Mouse (Mus musculus): ENCODE data around the gene Sh3rf1.

Sh3rf1 gene

DNA sequence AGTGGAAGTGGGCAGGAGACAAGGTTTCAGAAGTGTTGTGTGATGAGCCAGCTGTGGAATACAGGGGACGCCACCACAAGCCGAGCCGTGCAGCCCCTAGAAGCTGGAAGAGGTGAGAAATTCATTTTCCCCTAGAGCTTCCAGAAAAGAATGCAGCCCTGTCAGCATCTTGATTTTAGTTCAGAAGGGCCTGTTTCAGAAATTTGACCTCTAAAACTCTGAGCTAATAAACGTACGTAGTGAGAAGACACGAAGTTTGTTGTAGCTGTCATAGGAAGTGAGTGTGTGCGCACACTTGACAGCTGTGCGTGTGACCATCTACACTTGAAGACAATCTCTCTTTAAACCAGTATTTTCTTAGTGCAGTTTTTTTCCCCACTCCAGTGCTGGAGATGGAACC, 44.0 kb downstream of the Sh3rf1 start:
- TF ChIP-seq GATA4 (IDR thresholded peaks at IDR 0.05; ENCODE audit: insufficient replicate concordance, low read length) = no peak

DNA sequence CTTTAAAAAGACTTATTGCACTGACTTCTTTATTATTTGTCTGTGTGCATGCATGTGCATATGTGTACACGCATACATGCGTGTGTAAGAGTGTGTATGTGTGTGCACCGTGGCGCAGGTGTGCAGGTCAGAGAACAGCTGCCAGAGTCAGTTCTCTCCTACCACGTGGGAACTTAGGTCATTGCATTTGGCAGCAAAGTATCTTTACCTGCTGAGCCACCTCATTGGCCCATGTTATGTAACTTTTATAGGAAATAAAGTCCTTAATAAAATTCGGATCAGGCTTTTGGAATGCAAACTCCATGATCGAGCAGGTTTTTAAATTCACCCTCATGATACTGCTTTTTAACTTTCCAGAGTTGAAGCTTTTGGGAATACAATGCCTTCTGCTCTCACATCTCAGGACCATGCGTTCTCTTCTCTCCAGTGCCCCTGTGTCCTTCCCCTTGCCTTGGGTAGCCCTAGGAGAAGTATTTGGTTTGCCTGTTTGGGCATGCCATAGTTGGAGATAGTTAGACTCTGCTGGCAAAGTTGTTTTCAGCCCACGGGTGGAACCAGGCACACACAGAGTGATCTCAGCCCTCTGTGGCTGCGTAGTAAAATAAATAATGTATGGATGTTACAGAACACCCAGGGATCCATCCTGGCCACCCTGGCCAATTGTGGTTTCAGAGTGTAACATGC, 44.7 kb downstream of the Sh3rf1 start:
- no peak for TF ChIP-seq GATA4 (IDR thresholded peaks at IDR 0.05; ENCODE audit: insufficient replicate concordance, low read length)

DNA sequence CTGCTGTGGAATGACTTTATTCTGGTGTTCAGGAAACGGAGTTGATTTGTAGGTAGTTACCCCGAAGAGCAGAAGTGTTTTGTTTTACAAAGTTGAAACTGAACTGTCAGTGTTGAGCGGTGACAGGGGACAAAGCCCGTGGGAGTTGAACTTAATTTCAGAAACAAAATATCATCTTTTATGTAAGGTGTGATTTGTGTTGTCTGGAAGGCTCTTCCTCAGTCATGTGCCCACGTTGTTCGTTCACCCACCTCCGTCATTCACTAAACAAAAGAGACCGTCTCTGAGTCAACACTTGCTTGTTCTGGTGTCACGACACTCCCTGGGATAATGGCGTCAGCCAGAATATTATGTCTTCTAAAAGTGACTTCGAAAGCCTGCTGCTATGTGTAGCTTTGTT, 46.3 kb downstream of the Sh3rf1 start:
- no peak for TF ChIP-seq GATA4 (IDR thresholded peaks at IDR 0.05; ENCODE audit: insufficient replicate concordance, low read length)

DNA sequence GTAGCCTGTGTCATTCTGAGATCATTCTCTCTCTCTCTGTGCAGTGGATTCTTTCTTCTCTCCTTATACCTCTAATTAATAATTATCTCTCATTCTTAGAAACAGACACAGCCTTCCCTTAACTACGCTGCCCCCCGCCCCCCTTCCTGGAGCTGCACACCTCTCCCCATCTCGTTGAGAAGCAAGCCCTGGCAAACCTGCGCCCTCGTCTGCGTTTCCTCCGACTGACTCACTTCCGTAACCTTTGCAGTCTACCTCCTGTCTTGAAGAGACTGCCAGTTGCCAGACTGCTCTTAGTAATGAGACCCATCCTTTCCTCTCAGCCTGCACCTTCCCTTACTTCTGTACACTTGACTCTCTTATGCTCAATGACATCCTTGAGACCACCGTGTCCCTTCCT, 46.9 kb downstream of the Sh3rf1 start:
- no peak for TF ChIP-seq GATA4 (IDR thresholded peaks at IDR 0.05; ENCODE audit: insufficient replicate concordance, low read length)

DNA sequence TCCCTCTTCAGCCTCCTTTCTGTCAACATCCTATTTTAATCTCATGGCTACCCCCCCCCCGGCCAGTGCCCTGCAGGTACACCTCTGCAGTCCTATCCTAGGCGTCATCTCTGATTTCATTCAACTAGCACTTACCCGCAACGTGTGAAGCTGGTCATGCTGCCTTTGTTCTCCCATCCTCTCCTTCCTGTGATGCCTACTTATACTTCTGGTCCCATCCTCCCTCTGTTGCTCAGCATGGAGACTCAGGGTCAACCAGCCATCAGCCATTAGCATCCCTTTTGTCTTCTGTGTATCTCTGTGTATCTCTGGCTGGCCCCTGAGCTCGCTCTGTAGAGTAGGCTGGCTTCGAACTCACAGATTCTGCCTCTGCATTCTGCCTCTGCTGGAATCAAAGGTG, 47.3 kb downstream of the Sh3rf1 start:
- TF ChIP-seq GATA4 (IDR thresholded peaks at IDR 0.05; ENCODE audit: insufficient replicate concordance, low read length) = no peak

DNA sequence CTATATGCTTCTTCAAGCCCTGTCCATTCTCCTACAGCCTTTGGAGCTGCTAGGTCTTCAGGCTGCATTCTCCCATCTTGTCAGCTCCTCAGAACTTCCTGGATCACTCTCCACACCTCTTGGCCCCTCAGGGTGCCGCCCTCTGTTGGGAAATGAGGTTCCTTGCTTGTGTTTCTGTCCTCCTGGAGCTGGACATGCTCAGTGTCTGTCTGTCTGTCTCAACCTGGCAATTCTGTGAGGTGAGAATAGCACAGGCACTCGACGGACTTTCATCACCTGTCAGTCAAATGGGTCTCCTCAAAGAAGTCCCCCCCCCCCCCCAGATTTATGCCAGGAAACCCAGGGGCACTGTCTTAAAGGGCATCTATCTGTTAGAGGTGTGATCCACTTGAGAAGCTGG, 49.2 kb downstream of the Sh3rf1 start:
- TF ChIP-seq GATA4 (IDR thresholded peaks at IDR 0.05; ENCODE audit: insufficient replicate concordance, low read length) = no peak

DNA sequence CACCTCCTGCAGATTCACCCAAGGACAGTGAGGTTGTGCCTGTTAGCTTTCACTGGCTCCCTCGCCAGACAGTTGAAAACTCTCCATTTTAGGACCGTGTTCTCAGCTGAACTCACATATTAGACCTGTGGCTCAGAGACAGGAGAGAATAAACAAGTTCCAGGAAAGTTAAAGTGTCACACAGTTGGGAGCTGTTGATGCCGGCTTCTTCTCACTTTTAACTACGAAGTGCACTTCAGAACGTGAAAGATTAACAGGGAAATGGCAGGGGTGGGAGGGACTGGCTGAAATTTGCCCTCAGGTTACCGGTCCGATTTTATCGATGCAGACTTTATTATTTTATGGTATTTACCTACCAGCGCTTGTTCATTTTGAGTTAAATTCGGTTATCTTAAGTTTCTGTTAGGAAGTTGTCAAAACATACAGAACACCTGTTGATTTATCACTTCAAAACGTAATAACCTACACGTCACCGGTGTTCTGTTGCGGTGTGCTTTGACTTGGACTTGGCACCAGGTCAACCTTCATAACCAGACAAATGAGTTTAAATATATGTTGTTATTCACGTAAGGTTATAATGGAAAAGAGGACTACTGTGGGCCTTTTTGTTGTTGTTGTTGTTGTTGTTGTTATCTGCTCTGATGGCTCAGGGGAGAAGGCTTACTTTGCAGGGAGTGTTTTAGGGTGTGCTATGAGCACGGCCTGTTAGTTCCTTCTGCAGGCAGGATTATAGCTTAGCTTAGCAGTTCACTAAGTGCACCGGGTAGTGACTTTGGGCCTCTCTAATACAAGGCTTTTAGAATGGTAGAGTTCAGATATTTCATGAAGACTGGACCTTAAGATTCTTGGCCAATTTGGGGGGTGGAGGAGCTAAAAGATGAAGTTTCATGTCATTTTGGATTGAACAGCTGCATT, 49.9 kb downstream of the Sh3rf1 start:
- TF ChIP-seq GATA4 (IDR thresholded peaks at IDR 0.05; ENCODE audit: insufficient replicate concordance, low read length) = no peak

DNA sequence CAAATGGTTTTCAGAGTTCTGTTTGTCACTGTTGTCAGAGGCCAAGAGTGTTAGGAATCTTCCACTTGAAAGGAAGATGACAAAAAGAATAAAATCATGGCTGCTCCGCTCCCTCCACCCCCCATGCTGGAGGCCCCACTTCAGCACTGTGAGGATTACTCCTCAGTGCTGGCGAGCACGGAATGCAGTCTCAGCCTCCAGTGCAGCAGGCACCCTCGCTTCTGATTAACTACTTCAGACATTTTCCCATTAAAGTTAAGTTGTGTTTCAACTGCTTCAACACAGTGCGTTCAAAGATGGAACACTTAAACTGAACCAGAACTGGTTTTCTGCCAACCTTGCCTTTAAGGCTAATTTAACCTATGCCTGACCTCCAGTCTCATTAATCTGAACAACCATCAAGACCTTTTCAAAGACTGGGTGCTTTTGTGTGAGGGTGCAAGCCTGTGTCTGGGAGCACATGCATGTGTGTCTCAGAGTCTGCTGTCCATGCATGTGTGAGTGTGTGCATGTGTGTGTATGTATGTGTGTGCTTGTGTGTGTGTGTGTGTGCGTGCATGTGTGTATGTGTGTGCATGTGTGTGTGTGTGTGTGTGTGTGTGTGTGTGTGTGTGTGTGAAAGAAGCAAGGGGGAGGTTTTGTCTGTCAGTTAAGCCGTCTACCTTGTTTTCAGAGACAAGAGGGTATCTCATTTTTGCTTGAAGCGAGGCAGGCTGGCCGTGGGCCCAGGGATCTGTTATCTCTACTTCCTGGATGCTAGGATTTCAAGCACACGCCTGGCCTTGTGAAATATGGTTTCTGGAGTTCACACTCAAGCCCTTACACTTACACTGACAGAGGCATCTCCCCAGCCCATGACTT, 51.2 kb downstream of the Sh3rf1 start:
- TF ChIP-seq GATA4 (IDR thresholded peaks at IDR 0.05; ENCODE audit: insufficient replicate concordance, low read length) = peak; percentile 82

DNA sequence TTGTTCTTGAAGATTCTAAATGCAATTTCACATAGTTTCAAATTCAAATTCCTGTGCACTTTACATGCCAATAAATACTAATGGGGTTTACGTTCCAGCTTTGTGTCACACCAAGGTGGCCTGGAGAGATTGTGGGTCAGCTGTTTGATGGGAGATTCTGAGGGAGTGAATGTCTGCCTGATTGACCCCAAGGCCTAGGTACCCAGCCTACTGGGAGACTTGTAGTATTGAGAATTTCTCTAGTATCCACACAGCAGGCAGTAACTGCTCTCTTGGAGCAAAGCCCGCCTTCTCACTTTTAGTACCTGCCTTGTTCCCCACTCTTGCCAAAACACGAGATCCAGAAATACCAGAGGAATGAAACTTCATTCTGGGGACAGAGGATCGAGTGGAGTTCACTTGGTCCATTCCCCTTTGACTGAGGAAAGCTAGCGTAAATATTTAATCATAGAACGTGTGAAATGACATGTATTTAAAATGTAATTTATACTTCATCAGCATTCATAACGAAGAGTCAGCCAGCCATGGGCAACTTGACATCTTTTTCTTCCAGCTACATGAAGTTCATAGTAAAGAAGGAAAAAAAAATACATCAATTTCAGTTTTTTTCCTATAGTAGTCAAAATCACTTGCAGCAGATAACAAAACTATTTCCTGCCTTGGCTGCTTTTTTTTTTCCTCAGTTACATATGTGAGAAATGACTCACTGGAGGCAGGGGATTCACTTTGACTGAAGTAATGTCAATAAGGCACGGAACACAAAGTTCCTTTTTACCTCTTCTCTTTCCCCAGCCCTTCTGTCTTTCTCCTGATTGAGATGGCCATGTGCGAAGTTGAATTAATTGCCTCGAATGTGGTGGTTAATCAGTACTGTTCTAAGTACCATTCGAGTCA, 52.0 kb downstream of the Sh3rf1 start:
- TF ChIP-seq GATA4 (IDR thresholded peaks at IDR 0.05; ENCODE audit: insufficient replicate concordance, low read length) = no peak

DNA sequence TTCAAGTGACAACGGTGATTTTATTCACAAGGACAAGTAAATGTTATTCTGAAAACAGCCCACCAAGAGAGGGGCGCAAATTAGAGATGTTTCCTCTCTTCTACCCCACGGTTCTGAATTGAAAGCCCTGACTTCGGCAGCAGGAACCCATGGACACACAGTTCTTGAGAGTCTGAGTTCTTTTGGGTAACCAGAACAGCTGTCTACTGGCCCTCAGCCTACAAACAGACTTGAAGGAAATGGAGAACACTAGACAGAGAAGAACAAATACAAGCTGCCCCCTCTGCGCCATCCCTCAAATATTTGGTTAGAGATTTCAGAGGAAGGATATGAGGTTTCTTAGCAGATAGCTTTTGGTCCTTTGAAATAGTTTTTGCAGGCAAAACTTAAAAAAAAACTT, 52.7 kb downstream of the Sh3rf1 start:
- TF ChIP-seq GATA4 (IDR thresholded peaks at IDR 0.05; ENCODE audit: insufficient replicate concordance, low read length) = no peak

DNA sequence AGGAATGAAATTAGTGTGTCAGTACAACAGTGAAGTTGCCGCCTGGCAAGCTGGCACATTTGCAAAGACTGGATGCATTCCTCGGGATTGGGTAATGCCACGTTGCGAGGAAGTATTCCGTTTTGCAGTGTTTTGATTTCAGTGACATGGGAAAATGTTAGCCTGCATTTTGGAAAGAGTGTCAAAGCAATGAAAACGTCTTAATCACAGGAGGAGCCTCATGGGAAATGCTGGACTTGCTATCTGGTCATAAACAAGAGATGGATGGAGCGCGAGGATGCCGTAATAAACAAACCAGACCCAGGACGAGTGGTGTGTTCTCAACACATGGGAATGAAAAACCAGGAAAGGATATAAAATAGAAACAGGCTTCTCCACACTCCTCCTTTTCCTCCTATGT, 55.4 kb downstream of the Sh3rf1 start:
- TF ChIP-seq GATA4 (IDR thresholded peaks at IDR 0.05; ENCODE audit: insufficient replicate concordance, low read length) = no peak

DNA sequence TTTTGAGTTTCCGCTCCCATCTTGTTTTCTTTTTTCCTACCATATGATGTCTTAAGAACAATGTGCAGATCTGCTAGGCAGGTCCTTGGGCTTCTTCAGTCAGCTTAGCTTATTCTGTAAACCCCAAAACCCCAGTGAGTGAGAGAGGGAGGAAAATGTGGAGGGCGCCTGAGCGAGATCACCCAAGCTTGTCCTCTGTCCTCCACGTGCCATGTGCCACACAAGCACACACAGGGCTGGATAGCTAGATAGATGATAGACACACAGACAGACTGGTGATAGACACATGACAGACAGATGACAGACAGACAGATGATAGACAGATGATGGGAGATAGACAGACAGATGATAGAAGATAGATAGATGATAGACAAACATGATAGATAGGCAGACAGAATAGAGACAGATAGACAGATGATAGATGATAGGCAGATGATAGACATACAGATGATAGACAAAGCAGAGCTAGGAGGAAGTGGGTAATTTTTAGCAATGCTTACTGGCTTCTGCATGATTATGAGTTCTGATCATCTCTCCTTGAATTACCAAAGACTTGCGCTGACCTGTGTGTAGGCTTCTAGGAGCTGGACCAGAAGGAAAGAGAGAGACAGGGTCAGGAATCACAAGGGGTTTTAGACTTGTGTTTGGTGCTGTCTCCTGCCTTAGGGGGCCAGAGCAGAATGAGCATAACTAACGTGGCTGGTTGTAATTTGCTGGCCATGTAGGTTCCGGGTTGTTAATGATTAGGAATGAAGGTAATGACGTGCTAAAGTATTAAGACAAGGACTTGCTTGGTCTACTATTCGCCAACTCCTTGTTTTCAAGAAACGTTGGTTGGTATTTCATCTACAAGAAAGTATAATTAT, 58.9 kb downstream of the Sh3rf1 start:
- TF ChIP-seq GATA4 (IDR thresholded peaks at IDR 0.05; ENCODE audit: insufficient replicate concordance, low read length) = no peak

DNA sequence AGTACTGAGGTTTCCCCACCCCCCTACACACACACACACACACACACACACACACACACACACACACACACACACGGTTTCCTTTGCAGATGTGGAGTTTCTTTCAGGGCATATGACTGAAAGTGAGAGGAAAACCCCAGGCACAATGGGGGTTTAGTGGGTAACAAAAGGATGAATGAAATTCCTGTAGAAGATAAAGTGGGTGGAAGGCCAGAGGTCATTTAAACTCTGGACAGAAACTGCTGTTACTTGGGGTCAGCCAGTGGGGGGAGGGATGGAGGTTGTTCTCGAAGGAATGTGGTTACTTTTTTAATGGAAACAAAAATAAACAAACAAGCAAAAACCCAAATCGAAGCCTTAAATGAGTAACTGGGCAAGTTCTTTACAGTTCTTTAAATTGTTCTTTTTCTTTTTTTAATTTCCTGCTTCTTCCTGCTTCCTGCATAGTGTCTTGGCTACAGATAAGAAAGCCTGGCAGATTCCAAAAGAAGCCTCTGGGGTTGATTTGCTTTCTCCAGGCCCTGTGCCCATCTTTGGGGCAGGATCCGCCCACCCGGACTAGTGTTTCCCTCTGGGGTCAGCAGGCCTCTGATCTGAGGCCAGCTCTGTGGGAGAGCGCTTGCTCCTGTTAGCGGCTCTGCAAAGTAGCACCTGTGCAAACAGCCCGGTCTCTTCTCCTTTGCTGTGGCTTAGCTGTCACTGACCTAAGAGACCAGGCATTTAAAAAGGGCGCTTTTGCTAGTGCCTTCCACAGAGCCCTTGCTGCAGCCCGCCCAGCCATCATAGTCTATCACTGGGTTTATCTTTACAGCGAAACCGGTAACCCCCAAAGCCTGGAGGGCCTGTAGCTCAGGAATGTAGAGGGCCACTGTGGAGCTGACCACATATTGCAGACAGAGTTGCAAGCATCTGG, 59.8 kb downstream of the Sh3rf1 start:
- TF ChIP-seq GATA4 (IDR thresholded peaks at IDR 0.05; ENCODE audit: insufficient replicate concordance, low read length) = peak; percentile 32; the same call in 1 of the 2 replicates
